Mouse (Mus musculus): Measurements from ENCODE around the gene Igsf9.

- TF ChIP-seq EP300 (IDR thresholded peaks at IDR 0.05; ENCODE audit: insufficient read depth, low read depth, low read length) = peak; percentile 43; the same call in 1 of the 2 replicates
- TF ChIP-seq CTCF (IDR thresholded peaks at IDR 0.05; ENCODE audit: low read depth, low read length) = peak; percentile 100
These were observed 47.1 kb downstream of the Igsf9 start for GRCm38 (mm10) chr1:172528701-172529100.
